Mouse (Mus musculus) ES-E14 (cell line): ENCODE results near the gene Pitpnm1. TPM values are rescaled to one million over a fixed set of nuclear protein-coding genes. Genes with fewer than 3 reads are reported as not detected.

Experiments
- DNase-seq: peaks from one replicate; pipeline ENCODE4 v3.0.0-alpha.2; 2013; ENCODE audit warnings: low read depth, low spot score
- H3K27ac ChIP-seq: 2 replicates; pipeline ENCODE4 v1.5.1; 2012; ENCODE audit warnings: low read depth, mild to moderate bottlenecking, low read length, moderate library complexity, mixed read lengths; ENCODE audit not compliant: poor library complexity, insufficient read depth, severe bottlenecking
- H3K36me3 ChIP-seq: 2 replicates; pipeline ENCODE4 v1.6.1; 2012; ENCODE audit warnings: mild to moderate bottlenecking, low read length, moderate library complexity, mixed read lengths; ENCODE audit not compliant: control insufficient read depth, poor library complexity, insufficient read depth, severe bottlenecking
- H3K4me1 ChIP-seq, 2 experiments: fragments of 150-350 bp in 1 of 2; sonication (generic) in 1 of 2; 2 replicates each; pipeline ENCODE4 v1.6.1; 2012; ENCODE audit warnings: low read length in 2 of 2, mild to moderate bottlenecking in 1 of 2, mixed read lengths in 1 of 2; ENCODE audit not compliant: control insufficient read depth in 2 of 2, insufficient read depth in 2 of 2, poor library complexity in 1 of 2
- H3K4me3 ChIP-seq, 2 experiments: fragments of 150-350 bp in 1 of 2; sonication (generic) in 1 of 2; 2 replicates each; pipeline ENCODE4 v1.5.1; 2012; ENCODE audit warnings: low read length in 2 of 2, low read depth in 1 of 2, mild to moderate bottlenecking in 1 of 2, mixed read lengths in 1 of 2; ENCODE audit not compliant: insufficient read depth in 1 of 2, poor library complexity in 1 of 2, severe bottlenecking in 1 of 2
- H3K9ac ChIP-seq: 2 replicates; pipeline ENCODE4 v1.6.1; 2012; ENCODE audit warnings: low read depth, mild to moderate bottlenecking, low read length, mixed read lengths; ENCODE audit not compliant: poor library complexity, insufficient read depth, severe bottlenecking
- H3K9me3 ChIP-seq: fragments of 150-350 bp; sonication (generic); 2 replicates; pipeline ENCODE4 v1.6.1; 2012; ENCODE audit warnings: low read depth, mild to moderate bottlenecking, low read length; ENCODE audit not compliant: control insufficient read depth, insufficient read depth
- CHD2 ChIP-seq: IDR thresholded peaks from 2 replicates; pipeline ENCODE4 v1.6.1; 2014; ENCODE audit warnings: mild to moderate bottlenecking, low read depth, low read length, inconsistent platforms
- HCFC1 ChIP-seq: IDR thresholded peaks from 2 replicates; pipeline ENCODE4 v1.6.1; 2012; ENCODE audit warnings: low read length, inconsistent platforms, borderline replicate concordance; ENCODE audit not compliant: insufficient read depth
- MAFK ChIP-seq: IDR thresholded peaks from 2 replicates; pipeline ENCODE4 v1.6.1; 2014; ENCODE audit warnings: mild to moderate bottlenecking, low read depth, low read length, inconsistent platforms; ENCODE audit not compliant: insufficient read depth
- ZC3H11A ChIP-seq: IDR thresholded peaks from 2 replicates; pipeline ENCODE4 v1.6.1; 2012; ENCODE audit warnings: low read depth, mild to moderate bottlenecking, inconsistent platforms, low read length, borderline replicate concordance
- ZNF384 ChIP-seq: IDR thresholded peaks from 2 replicates; pipeline ENCODE4 v1.6.1; 2012; ENCODE audit warnings: low read depth, low read length, inconsistent platforms
- in situ Hi-C, 2 experiments: fragments of 600-800 bp; cut with MboI; formaldehyde crosslinking; loops; one replicate each; pipeline ENCODE4 v1.15.1; 2025; ENCODE audit warnings: low sequenced_read_pairs in 2 of 2, inconsistent platforms in 1 of 2; ENCODE audit not compliant: unreplicated experiment in 2 of 2
- total RNA-seq: library from RNA; depleted of rRNA; stranded (reverse); fragments of 300-350 nt; gene quantifications from 2 replicates; pipeline ENCODE4 v1.2.3, GENCODE M21; 2012

Pitpnm1 gene
- total RNA-seq, 1 experiment, result 10.5 TPM

- in situ Hi-C loops, result no loop called here
- H3K4me3 ChIP-seq, result peak overlapping the region in 1 of 2 experiments; percentile 64; a peak in 1 of 4 replicates
Measured at GRCm38 (mm10) chr19:4095802-4096201, 4.0 kb upstream of the Pitpnm1 start.

GRCm38 (mm10) chr19:4096642-4097440, 3.0 kb upstream of the Pitpnm1 start, which contains the start of gene Cdk2ap2:
TSS of gene Cdk2ap2 (plus strand) at chr19:4097182.
- Histone ChIP-seq H3K4me3 (peak within 1 kb of the TSS; percentile 85 to 95), H3K9ac (peak within 1 kb of the TSS; percentile 90), H3K27ac (peak within 1 kb of the TSS; percentile 92), H3K4me1 (peaks cover 0 to 15% of the 10 kb centered on the region in 2 experiments; a peak in 3 of 4 replicates), H3K36me3 (peaks cover 6% of the 10 kb centered on the region), H3K9me3 (no peaks in the 10 kb centered on the region)
- TF ChIP-seq ZNF384 (no peak), MAFK (no peak), CHD2 (peak; percentile 96), HCFC1 (0 out of 2 replicates have a peak, but pooled peaks have one; percentile 7)
- peak; percentile 98 for DNase-seq
- in situ Hi-C loops, result no loop called here

More at GRCm38 (mm10) chr19:4095802-4096201, 4.0 kb upstream of the Pitpnm1 start:
- Histone ChIP-seq H3K4me1 (peaks cover 0 to 15% of the 10 kb centered on the region in 2 experiments; a peak in 3 of 4 replicates), H3K36me3 (peaks cover 6% of the 10 kb centered on the region), H3K9ac (no peak overlapping the region), H3K27ac (no peak overlapping the region), H3K9me3 (no peaks in the 10 kb centered on the region)
- TF ChIP-seq ZNF384, result no peak
- TF ChIP-seq HCFC1, result no peak
- TF ChIP-seq CHD2, result no peak
- no peak for TF ChIP-seq MAFK
- no peak for TF ChIP-seq ZC3H11A
- no peak for DNase-seq

GRCm38 (mm10) chr19:4097441-4097825, 2.4 kb upstream of the Pitpnm1 start:
- Histone ChIP-seq H3K4me3 (peak overlapping the region; percentile 85 to 95), H3K9ac (peak overlapping the region; percentile 90), H3K36me3 (peaks cover 6% of the 10 kb centered on the region), H3K9me3 (no peaks in the 10 kb centered on the region), H3K4me1 (peaks cover 0 to 15% of the 10 kb centered on the region in 2 experiments; a peak in 3 of 4 replicates), H3K27ac (peak overlapping the region; percentile 72)
- DNase-seq, result peak; percentile 88
- in situ Hi-C loops, result no loop called here
- TF ChIP-seq MAFK, result no peak
- no peak for TF ChIP-seq ZC3H11A
- TF ChIP-seq ZNF384, result no peak
- TF ChIP-seq HCFC1, result no peak; the same call in 1 of the 2 replicates
- TF ChIP-seq CHD2, result no peak

- Histone ChIP-seq H3K36me3 (peaks cover 6% of the 10 kb centered on the region), H3K9me3 (no peaks in the 10 kb centered on the region), H3K27ac (no peak overlapping the region), H3K9ac (no peak overlapping the region), H3K4me1 (peaks cover 0 to 15% of the 10 kb centered on the region in 2 experiments; a peak in 3 of 4 replicates), H3K4me3 (no peak overlapping the region)
- TF ChIP-seq MAFK (no peak), ZC3H11A (no peak), HCFC1 (no peak), CHD2 (no peak), ZNF384 (no peak)
- in situ Hi-C loops, result no loop called here
- no peak for DNase-seq
Measured at GRCm38 (mm10) chr19:4098426-4098825, 1.4 kb upstream of the Pitpnm1 start.
